Mouse (Mus musculus) ZHBTc4 (cell line): ENCODE results near the gene Rnf31.

ENCODE experiments used
- DNase-seq: peaks from one replicate; pipeline ENCODE4 v3.0.0-alpha.2; 2011; ENCODE audit warnings: low read depth, low spot score

Gene Rnf31

GRCm38 (mm10) chr14:55591331-55591891 is at the start of gene Rnf31:
Rnf31 (plus strand) TSS chr14:55591708.
- DNase-seq, result peak; percentile 98

GRCm38 (mm10) chr14:55542268-55542667 is 49.2 kb upstream of the Rnf31 start:
- no peak for DNase-seq

- DNase-seq, result no peak
These were observed 47.2 kb upstream of the Rnf31 start for GRCm38 (mm10) chr14:55544334-55544733.

- DNase-seq, result no peak
These were observed 41.3 kb upstream of the Rnf31 start for GRCm38 (mm10) chr14:55550191-55550590.

GRCm38 (mm10) chr14:55551347-55551746 is 40.2 kb upstream of the Rnf31 start:
- peak; percentile 82 for DNase-seq

GRCm38 (mm10) chr14:55551794-55552193 is 39.7 kb upstream of the Rnf31 start:
- DNase-seq, result no peak

GRCm38 (mm10) chr14:55554635-55555034 is 36.9 kb upstream of the Rnf31 start:
- DNase-seq, result peak; percentile 20

GRCm38 (mm10) chr14:55555788-55556187 is 35.7 kb upstream of the Rnf31 start:
- no peak for DNase-seq

GRCm38 (mm10) chr14:55557003-55557402 is 34.5 kb upstream of the Rnf31 start:
- DNase-seq, result peak; percentile 83

- no peak for DNase-seq
These were observed 33.9 kb upstream of the Rnf31 start for GRCm38 (mm10) chr14:55557587-55557986.

GRCm38 (mm10) chr14:55558740-55559448 is 32.6 kb upstream of the Rnf31 start:
- no peak for DNase-seq

GRCm38 (mm10) chr14:55559799-55560201 is 31.7 kb upstream of the Rnf31 start, which contains the start of gene Dcaf11:
Dcaf11 (plus strand) TSS chr14:55560006.
- peak; percentile 98 for DNase-seq

- peak; percentile 99 for DNase-seq
These were observed 31.1 kb upstream of the Rnf31 start, which contains the start of gene A730061H03Rik for GRCm38 (mm10) chr14:55560202-55561073. A730061H03Rik (minus strand) TSS chr14:55560406.

GRCm38 (mm10) chr14:55561860-55562259 is 29.6 kb upstream of the Rnf31 start:
- no peak for DNase-seq

GRCm38 (mm10) chr14:55563249-55563648 is 28.3 kb upstream of the Rnf31 start:
- no peak for DNase-seq

GRCm38 (mm10) chr14:55565748-55566147 is 25.8 kb upstream of the Rnf31 start:
- DNase-seq, result no peak

GRCm38 (mm10) chr14:55567496-55567895 is 24.0 kb upstream of the Rnf31 start:
- DNase-seq, result no peak

- no peak for DNase-seq
These were observed 20.9 kb upstream of the Rnf31 start for GRCm38 (mm10) chr14:55570588-55570987.

GRCm38 (mm10) chr14:55571760-55572159 is 19.7 kb upstream of the Rnf31 start:
- no peak for DNase-seq

GRCm38 (mm10) chr14:55575302-55575701 is 16.2 kb upstream of the Rnf31 start, which contains the start of gene Fitm1:
Fitm1 (plus strand) TSS chr14:55575617.
- no peak for DNase-seq

- DNase-seq, result no peak
These were observed 15.8 kb upstream of the Rnf31 start for GRCm38 (mm10) chr14:55575711-55576110.

GRCm38 (mm10) chr14:55576376-55576775 is 15.1 kb upstream of the Rnf31 start:
- peak; percentile 34 for DNase-seq
